Mouse (Mus musculus) right cerebral cortex, postnatal 36 days (tissue): Measurements from ENCODE around the gene Grik3.
"Not testable (repeated sequence)": the region's sequence is repeated elsewhere in the genome, so short reads cannot be mapped to it uniquely, and the experiment has no call there.

Experiments
- DNase-seq, 2 experiments: peaks; one replicate each; pipeline ENCODE4 v3.0.0; 2022; ENCODE audit warnings: low spot score in 2 of 2, mixed read lengths in 1 of 2

Grik3 gene

DNA sequence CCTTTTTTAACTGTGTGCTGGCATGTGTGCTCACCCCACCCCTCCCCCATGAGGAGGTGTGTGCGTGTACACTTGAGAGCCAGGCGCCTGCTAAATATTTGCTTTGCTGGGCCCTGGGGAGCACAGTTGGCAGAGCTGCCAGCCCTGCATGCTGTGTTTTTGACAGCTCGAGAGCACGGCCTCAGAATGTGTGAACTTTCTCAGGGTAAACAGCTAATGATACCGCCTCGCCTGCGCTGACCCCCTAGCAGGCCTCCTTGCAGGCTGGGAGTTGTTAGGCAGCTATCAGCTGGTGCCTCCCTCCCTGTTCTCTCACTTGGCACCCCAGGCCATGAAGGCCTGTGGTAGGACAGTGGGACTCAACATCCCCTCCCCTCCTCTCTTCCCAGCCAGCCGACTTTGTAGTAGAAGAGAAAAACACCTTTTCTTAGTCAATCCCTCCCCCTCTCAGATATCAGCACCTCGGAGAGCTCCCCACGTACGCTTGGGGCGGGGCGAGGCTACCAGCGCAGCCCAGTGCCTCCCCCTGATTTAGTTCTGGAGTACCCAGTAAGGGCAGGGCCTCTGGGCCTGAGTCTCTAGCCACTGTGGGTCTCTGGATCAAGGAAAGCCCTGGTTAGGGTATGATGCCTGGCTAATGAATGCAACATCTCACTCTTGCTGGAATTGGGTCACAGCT, 99.9 kb downstream of the Grik3 start:
- DNase-seq: no peak

DNA sequence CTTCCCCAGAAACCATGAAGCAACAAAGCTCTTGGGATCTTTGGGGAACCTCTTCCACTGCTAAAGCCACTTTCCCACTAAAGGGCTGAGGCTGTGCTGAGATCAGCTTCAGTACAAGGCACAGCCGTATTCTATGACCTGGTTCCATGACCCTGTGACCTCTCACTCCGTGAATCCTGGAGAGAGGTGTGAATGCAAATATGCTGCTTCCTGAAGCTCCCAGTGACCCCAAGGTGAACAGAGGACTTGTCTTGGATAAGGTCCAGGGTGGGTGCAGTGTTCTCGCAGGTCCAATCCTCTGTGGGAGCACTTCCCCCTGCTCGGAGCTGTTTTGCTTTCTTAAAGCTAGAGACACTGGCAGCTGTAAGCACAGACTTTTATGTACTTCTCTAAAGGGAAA, 102.2 kb downstream of the Grik3 start:
- DNase-seq: no peak

DNA sequence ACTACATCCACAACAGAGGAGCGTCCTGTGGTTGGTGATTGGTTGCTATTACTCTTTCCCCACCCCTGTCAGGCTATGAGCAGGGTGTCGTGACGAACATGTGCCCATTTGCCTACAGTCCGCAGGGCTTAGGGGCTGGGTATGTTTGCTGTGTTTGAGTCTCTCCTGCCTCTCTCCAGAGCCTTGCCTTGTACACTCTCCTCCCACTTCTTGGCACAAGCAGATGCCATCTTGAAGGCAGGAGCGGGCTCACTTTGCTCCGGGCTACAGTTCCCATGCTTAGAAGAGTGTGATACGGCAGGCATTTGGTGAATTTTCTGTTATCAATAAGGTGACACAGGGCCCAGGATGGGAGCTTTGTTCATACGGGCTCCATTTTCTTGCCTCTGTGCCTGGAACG, 104.5 kb downstream of the Grik3 start:
- DNase-seq: no peak

DNA sequence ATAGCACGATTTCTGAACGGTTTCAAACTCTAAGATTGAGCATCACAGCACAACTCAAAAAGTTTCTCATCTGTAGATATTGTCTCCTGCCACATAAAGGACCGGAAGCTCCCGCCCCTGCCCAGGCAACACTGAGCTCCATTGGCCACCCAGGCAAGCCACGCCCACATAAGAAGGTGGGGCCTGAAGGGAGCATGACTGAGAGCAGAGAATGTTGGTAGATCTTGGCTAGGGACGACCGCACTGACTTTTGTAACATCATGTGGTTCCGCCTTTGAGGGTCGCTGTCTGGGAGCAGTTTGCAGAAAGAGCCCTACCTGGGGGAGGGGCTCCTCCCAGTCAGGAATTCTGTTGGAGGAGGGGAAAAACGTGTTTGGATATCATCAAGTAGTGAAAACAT, 108.2 kb downstream of the Grik3 start:
- DNase-seq: no peak

DNA sequence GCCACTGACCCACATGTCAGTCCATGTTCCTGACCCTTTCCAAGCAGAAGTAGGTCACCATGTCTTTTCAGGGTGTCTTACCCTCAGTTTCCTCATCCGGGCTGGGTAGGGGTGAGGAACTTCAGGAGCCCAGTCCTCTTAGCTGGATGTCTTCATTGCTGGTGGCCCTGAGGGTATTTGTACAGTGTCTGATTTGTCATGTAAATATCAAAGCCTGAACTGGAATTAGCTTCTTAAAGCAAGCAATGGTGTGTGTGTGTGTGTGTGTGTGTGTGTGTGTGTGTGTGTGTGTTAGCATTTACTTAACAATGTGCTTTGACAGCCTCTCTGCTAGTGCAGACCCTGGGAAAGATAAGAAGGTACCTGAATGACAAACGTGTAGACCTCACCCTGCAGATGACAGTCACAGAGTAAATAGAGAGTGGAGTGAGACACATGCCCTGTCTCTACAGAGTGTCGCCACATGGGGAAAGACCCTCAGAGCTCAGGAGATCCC, 109.1 kb downstream of the Grik3 start:
- no peak for DNase-seq

DNA sequence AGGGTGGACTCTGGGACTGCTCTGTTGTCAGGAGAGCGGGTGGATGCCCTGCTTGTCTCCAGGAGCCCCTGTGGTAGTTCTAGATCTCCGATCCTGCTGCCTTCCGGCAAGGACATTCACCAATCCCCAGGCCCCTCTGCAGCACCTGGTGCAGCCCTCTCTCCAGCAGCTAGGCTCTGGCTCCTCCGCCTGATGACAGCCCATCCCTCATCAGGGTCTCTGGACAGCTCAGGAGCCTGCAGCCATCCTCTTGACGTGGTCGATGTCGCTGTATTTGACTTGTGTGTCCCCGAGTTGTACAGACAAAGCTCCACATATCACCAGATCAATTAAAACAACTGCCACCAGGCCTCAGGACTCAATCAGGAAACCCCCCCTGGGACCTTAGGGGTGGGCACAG, 110.1 kb downstream of the Grik3 start:
- no peak for DNase-seq

DNA sequence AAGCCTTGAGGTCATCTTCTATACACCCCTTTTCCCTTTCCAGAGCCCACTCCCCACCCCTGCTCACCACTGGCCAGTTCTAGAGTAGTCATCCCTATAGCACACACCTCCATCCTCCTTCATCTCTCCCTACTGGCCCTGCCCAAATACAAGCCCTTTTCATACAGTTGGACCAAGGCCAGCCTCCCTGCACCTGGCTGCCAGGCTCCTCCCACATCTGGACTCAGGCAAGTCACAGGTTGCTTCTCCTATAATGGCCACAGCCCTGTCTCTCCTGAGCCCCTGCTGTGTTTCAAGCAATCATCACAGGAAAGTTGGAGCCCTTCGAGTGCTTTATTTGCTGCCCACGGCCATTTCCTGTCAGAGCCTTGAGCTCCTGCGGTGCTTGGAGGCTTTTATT, 110.8 kb downstream of the Grik3 start:
- no peak for DNase-seq

DNA sequence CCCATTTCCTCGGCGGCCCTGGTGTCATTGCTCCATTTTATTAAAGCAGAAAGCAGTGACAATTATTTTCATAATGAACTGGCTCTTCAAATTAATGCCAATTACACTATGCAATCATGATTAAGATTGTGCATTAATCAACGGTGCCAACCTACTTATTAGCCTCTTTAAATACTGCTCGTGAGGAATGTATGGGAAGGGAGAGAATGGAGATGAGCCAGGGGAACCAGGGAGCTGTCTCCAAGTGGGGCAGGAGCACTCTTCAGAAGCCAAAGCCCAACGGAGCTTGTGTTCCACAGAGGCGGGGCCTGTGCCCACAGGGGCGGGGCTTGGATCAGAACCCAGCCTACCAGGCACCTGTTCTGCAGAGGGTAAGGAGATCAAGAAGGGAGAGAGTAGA, 114.0 kb downstream of the Grik3 start:
- no peak for DNase-seq

DNA sequence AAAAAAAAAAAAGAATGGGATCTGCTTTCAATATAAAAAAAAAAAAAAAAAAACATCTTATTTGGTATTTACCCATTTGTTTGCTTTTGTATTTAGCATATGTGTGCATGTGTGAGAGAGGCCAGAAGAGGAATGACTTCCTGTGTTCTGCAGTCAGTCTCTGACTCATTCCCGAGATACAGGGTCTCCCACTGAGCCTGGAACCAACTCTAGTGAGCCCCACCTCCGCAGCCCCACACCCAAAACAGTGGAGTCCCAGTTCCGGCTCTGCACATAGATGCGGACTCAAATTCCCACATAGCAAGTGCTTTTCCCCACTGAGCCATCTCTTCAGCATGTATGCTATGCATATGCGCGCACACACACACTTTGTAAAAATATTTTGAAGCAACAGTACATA, 115.6 kb downstream of the Grik3 start:
- no peak for DNase-seq

DNA sequence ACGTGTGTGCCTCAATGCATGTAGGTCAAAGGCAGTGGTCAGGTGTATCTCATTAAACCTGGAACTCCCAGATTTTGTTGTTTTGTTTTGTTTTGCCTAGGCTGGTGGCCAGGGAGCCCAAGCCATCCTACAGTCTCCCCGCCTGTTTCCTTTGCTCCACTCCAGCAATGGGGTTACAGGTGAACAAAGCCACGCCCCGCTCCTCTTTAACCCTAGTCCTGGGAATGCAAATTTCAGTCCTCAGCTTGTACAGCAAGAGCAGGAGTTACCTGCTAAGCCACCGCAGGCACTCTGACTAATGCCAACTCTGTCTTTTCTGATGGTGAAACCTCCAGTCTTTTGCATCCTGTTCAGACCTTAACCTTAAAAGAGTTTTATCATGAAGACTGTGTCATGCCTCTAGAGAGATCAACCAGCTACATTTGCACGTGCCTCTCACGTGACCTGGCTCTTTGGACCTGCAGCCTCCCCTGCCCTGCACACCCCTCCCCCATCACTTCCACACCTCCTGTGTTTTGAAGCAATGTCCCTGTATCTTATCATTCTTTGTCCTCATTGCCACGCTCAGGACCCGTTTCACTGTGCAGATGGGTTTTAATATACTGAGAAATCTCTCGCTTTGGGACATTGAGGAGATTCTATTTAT, 117.0 kb downstream of the Grik3 start:
- no peak for DNase-seq

DNA sequence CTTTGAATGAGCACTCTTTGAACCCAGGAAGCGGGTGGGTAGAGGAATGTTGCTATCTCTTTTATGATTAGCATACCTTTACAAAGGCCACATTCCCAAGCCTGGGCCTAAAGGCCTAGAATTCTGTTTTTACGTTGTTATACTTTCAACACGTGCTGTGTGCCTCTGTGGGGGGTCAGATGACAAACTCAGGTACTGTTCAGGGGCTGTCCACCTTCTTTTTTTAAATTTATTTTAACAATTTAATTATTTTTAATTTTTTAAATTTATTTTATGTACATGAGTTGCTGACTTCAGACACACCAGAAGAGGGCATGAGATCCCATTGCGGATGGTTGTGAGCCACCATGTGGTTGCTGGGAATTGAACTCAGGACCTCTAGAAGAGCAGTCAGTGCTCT, 118.4 kb downstream of the Grik3 start:
- DNase-seq: not testable (repeated sequence)

DNA sequence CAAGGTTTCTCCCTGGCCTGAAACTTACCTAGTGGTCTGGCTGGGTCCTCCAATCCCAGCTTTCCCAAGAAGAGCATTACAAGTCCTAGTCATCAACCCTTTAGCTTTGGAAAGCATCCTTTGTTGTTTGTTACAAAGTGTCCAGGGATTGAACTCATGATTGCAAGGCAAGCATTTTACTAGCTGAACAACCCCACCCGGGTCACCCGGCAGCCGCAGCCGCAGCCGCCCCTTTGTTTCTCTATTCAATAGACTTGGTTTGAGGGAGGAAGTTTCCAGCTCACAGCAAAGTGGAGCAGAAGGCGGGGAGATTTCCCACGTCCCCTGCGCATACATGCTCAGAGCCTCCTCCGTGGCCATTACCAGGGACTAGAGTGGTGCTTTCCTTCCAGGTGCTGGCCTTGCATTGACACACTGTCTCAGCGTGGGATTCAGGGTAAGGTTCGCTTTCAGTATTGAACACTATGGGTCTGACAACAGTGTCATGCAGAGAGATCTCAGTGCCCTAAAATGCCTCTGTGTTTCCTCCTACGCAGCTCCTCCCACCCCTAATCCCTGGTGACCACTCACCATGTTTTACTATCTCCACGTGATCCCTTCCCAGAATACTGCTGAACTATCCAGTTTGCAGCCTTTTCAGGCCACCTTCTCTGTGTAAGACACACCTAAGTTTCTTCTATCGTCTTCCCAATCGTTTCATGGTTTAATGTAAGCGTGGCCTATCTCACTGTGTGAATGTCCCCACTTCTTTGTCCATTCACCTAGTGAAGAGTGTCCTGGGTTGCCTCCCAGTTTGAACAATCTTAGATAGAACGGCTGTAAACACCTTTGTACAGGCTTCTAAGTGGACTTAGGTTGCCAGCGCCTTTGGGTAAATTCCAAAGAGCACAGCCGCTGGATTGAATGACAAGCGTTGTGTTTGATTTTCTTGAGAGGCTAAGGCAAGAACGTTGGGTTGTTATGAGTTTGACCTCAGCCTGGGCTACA, 119.1 kb downstream of the Grik3 start:
- DNase-seq: no peak

DNA sequence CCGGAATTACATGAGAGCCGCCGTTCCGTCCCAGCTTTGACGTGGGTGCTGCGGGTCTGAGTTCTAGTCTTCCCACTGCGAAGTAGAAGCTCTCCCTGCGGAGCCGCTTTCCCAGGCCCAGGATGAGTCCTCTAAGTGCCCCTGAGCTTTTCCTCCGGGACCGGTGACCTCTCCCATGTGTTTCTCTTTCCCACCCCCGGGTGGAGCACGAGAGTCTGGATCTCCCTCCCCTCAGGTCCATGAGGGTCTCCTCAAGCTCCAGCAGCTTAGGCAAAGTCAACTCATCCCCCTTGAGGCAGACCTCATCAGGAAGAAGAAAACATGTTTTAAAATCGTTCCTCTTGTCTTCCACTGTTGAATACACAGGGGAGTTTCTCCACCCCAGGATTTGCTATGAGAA, 127.4 kb downstream of the Grik3 start:
- no peak for DNase-seq

DNA sequence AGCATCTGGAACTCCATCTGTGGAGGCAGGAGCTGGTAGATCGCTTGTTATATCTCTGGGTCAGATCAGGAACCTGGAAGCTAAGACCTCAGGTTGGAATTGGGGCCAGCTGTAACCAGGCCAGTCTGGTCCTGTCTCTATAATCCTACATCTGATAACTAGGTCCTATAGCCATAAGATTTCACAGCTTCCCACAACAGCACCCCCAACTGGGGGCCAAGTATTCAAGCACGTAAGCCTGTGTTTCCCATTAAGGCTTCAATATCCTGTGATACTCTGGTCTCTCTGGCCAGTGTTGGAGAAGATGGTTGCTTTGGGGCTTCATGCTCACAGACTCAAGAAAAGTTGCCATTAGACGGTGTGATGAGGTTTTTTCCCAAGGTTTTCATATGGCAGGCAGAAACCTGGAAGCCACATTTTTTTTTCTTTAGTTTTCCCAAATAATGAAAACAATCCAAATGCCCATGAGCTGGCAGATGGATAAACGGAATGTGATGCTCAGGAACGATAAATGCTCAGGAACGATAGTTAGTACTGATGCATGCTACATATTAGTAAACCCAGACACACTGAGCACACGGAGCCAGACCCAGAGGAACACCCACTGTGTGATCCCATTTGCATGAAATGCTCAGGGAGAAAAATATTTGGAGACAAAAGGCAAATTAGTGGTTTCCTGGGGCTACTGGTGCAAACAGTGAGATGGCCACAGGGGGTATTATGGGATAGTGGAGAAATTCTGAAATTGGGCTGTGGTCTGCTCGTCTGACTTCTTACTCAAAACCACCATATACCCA, 128.2 kb downstream of the Grik3 start:
- DNase-seq: no peak

DNA sequence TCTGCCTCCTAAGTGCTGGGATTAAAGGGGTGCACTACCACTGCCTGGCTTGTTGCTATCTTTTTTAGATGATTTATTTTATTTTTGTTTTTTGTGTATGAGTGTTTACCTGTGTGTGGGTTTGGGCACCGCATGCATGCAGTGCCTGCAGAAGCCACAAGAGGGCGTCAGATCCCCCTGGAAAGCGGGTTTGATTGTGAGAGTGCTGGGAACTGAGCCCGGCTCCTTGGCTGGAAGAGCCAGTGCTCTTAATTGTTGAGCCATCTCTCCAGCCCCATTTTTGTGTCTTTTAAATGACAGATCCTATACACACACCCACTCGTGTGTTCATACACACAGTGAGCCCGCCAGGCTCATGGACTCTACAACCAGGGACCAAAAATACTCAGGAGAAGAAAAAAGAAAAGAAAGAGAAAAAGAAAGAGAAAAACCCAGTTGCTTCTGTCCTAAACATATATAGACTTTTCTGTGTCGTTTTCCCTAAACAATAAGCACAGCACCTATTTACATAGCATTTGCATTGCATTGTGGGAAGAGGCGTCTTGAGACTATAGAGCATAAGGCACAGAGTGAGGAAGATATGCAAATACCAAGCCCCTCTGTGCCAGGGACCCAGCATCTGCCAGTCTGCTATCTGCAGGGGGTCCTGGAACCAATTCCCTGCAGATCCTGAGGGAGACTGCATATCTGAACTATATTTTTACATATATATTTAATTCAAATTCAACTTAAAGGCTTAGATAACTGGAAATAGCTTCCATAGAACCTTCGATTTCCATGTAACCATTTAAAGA, 134.6 kb downstream of the Grik3 start:
- no peak for DNase-seq

DNA sequence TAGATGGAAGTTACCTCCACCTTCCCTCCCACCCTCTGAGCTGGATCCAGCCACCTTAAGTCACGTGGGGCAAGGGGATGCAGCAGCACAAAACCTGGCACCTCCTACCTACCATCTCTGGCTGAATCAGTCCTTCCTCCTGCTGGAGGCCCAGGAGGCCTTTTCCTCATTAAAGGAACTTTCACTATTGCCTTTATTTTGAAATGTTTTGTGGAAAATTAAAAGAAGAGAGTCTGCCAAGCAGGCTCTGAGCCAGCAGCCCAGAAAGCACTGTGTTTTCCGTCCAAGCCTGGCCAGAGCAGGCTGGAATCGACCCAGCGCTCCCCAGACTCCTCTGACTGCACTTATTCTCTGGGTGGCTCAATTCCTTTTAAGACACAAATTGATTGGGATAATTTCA, 139.0 kb downstream of the Grik3 start:
- peak in 1 of 2 experiments; percentile 25 for DNase-seq

DNA sequence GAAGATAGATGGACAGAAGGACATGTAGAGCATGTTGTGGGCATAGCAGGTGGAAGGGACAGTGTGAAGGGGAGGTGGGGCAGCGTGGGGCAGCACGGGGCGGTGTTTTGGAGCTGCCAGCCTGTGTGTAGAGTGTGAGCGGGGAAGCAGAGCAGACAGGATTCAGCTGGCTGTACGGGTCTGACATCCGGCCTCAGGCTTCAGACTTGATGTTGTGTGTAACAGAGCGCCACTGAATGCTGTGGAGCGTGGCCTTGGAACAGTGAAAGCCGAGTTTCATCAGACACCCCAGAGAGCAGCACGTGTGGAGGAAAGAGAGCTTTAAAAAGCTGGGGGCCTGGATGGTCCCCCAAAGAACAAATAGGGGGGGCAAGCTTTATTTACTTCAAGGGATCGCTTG, 144.5 kb downstream of the Grik3 start:
- no peak for DNase-seq

DNA sequence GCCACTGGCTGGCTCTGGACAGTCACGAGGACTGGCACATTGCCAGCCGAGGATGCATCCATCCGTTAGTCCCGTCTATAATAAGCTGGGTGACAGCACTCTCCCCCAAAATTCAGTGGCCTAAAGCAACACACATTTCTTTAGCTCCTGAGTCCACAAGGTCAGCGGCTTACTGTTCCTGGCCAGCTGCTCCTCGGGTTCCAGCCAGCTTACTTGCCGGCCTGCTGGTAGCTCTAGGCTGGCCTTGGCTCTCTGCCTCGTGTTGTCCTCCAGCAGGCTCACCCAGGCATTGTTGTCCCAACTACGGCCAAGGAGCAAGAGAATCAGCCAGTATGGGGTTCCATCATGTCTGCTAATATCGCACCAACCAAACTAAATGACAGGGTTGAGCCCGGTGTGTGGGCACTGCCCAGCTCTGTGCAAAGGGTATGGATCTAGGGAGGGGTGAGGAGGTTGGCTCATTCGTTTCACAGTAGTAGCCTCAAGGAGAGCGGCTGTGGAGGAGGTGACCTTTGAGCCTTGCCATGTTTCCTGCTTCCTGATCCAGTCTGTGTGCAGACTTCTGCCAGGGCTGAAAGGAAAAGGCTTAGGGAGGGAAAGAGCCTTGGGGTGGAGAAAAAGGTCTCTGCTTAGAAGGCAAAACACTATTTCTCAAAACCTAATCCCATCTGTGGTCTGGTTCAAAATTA, 146.3 kb downstream of the Grik3 start:
- peak; percentile 8 to 14 for DNase-seq

DNA sequence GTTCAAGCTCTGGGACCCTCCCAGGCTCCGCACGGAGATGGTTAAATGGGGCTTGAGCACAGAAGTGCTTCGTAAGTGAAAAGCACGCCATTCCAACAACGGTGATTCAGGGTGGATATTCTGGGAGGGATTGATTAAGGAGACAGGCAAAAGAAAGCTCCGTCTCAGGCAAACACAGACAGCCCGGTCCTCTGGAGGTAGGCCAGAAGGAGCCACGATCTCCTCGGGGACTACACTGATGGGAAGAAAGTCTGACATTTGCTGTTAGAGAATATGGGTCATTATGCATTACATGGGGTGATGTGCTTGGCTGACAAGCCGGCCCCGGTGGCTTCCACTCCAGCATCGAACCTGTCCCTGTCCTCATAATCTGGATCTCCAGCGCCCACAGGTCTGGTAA, 146.9 kb downstream of the Grik3 start:
- no peak for DNase-seq

DNA sequence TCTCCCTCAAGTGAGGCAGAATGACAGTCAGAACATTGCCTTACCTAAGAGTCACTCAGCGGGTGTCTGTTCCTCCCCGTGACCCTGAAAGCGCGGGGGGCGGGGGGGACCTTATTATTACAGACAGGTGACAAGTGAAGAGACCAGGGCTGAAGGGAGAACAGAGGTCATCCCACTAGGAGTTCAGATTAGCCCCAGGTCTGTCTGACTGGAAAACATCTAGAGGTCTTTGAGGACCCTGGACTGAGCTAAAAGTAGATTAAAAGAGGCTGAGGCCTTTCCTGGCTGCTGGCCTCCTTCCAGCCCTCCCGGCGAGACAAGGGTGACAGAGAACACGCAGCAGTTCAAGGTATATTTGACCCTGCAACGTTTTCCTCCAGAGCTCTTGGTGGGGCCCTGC, 150.0 kb downstream of the Grik3 start:
- no peak for DNase-seq
